ENCODE assay signal across 18 mouse cellular contexts in the genomic region with DNA sequence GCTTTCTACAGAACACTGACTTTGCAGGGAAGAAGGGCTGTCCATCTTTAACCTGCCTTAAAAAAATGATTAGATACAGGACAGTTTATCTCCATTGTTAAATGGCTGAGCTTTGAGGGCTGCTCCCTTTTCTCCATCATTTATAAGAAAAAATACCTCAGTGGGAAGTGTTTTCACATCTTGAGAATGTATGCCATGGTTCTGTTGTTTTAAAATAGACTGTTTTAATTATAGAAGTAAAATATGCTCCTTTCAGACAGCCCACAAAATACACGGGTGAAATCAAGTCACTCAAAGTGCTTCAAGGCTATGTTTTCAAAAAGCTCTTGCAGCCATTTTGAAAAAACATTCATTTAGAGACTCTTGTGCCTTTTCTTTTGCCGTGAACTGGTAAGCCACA.
"Had no signal": no experiment of that assay in that cellular context is flagged by ENCODE, and none has a peak within 500 bp of the region (broad histone marks: within the 10 kb centered on the region; RNA-seq: fewer than 3 reads in every experiment).

No protein-coding gene starts in this region.

- H3K4me3 ChIP-seq: liver, embryonic 13.5 days; liver, embryonic 15.5 days; lung, embryonic 15.5 days; megakaryocyte, embryonic 14.5 days; neural tube, embryonic 12.5 days; stomach, embryonic 15.5 days had no signal

- H3K36me3 ChIP-seq: liver, embryonic 13.5 days; liver, embryonic 15.5 days; lung, embryonic 15.5 days; neural tube, embryonic 12.5 days; stomach, embryonic 15.5 days had no signal

- H3K9ac ChIP-seq: liver, embryonic 13.5 days; liver, embryonic 15.5 days; liver, postnatal 0 days; lung, embryonic 15.5 days; neural tube, embryonic 12.5 days; stomach, embryonic 15.5 days had no signal

- H3K9me3 ChIP-seq: liver, embryonic 13.5 days; liver, embryonic 15.5 days; lung, embryonic 15.5 days; megakaryocyte, embryonic 14.5 days; neural tube, embryonic 12.5 days; stomach, embryonic 15.5 days had no signal

- ATAC-seq: liver, postnatal 0 days; lung, postnatal 0 days had no signal

- H3K4me1 ChIP-seq: liver, embryonic 13.5 days; liver, embryonic 15.5 days; lung, embryonic 15.5 days; megakaryocyte, embryonic 14.5 days; stomach, embryonic 15.5 days had no signal

- H3K27me3 ChIP-seq: liver, embryonic 13.5 days; liver, embryonic 15.5 days; lung, embryonic 15.5 days; neural tube, embryonic 12.5 days; stomach, embryonic 15.5 days had no signal

- H3K27ac ChIP-seq: liver, embryonic 13.5 days; liver, embryonic 15.5 days; lung, embryonic 15.5 days; macrophage; neural tube, embryonic 12.5 days; stomach, embryonic 15.5 days; stomach, postnatal 0 days had no signal

- DNase-seq: liver, embryonic 13.5 days; liver, postnatal 0 days; lung, adult 2 months; lung, postnatal 14 days; lung, postnatal 36 days; right cerebral cortex, postnatal 14 days; thymus, adult 2 months; thymus, postnatal 25 days; thymus, postnatal 4 days had no signal

- H3K4me2 ChIP-seq: liver, embryonic 11.5 days; liver, embryonic 13.5 days; liver, embryonic 15.5 days; lung, embryonic 15.5 days; neural tube, embryonic 12.5 days; stomach, embryonic 15.5 days had no signal
